Mouse (Mus musculus): ENCODE measurements around the gene Grid1.

DNA sequence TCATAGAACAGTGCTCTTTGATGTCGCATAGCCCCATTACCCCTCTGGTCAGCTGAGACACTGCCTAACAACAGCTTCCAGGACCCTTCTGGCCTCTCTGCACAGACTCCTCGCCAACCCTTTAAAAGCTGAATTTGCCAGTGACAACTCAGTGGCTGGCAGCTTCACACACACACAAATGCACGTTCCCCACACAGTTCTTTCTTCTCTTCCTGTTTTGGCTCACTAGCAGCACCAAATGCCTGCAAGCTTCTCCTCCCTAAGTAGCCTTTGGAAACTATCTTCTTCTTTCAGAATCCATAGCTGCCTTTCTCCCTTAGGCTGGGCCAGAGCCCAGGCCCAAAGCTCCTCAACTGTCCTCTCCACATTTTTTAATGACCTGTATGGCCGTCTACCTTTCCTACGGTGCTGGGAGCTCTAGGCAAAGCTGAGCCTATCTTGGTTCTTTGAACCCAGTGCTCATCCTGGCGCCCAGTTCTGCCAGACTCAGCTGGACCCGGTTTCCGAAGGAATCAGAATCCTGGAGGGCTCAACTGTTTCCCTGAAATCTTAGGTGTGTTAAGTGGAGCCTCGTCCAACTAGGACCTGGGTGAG lies 1.4 kb upstream of the Grid1 start:
- TF ChIP-seq CTCF (IDR thresholded peaks at IDR 0.05) (no peak), EP300 (IDR thresholded peaks at IDR 0.05; ENCODE audit: insufficient read depth, low read depth, low read length) (no peak), POLR2A (IDR thresholded peaks at IDR 0.05; ENCODE audit: insufficient read depth, low read depth, low read length) (no peak)
